Mouse (Mus musculus) megakaryocyte, embryonic 14.5 days (primary cell): ENCODE measurements at regions not wholly inside any gene's neighbourhood (a gene's known extent, or its start where the extent isn't known, plus 50 kb on each side); places are given as distances from the start of the nearest gene placed in this dataset.

Source experiments
- FLI1 ChIP-seq: IDR thresholded peaks from 2 replicates; pipeline ENCODE4 v1.6.1; 2012; ENCODE audit warnings: low read length, inconsistent platforms, mixed read lengths
- GATA1 ChIP-seq: IDR thresholded peaks from 3 replicates; pipeline ENCODE4 v1.6.1; 2012; ENCODE audit warnings: mixed read lengths, low read length, inconsistent platforms, borderline replicate concordance

DNA sequence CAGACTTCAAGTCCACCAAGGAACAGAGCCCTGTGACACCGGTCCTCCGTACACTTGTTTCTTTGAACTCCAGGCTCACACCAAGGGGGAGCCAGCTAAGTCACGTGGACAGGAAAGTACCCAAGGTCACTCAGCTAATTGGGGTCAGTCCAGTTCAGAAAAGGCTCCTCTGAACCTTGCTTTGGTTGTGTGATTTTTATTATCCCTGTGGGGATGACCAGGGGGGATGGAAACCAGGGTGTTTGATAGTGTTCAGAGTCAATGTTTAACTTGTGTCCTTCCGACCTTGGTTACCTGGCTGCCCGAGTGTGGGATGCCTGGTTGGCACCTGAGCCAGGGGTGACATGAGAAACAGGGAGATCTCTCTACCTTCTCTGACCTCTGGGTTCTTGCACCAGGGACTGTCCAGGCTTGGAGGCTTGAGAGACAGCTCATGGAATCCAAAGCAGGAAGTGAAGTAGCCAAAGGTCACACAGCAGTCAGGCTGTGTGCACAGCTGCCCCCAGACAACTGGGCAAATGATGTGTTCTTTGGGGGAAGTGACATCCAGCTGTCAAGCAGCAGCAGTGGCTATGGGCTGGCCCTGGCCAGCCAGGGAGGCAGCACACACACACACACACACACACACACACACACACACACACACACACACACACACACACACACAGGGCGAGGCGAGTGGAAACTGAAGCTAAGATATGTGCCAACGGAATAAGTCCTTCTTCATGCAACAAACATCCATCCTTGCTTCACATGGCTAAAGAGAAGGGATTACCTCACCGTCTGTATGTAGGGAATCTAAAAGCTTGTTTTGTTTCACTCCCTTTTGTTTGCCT lies 250.5 kb upstream of the Zmiz1 start:
- TF ChIP-seq GATA1, result no peak
- no peak for TF ChIP-seq FLI1
